Mouse (Mus musculus): ENCODE results near the gene Sfxn2.
"Not testable (repeated sequence)": the region's sequence is repeated elsewhere in the genome, so short reads cannot be mapped to it uniquely, and the experiment has no call there.

Sfxn2 gene

DNA sequence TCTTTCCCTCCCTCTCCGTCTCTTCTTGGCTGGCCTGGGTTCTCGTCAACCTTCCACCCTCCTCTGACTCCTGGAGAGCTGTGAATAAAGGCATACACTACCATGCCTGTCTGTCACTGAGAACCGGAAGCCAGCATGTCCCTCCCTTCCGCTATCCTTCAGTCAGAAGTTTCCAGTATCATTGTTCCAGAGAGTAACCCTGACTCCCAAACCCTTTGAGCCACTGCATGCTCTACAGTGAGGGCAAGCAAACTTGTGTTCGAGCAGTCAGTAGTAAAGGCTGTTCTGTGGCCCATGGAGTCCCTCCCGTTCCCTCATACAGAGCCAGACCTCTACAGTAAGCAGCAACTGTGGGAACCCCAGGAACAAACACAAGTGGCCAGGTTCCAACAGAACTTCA is 25.6 kb upstream of the Sfxn2 start:
- DNase-seq, result no peak

DNA sequence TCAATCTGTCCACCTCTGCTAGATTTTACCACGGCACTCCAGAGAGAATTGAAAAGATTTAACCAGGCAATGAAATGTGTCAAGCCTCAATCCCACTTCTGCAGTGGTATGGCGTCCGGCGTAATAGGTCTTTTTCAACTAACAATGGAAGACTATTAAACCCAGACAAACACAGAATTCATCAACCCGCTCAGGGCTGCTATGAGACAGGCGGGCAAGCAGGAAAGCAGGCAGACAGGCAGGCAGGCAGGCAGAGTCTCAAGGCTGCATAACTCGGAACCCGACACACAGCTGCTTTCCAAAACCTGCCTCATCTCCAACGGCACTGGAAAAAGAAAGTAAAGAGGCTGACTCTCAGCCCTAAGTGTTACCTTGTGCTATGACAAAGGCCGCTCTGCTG is 25.1 kb upstream of the Sfxn2 start:
- DNase-seq, result no peak

DNA sequence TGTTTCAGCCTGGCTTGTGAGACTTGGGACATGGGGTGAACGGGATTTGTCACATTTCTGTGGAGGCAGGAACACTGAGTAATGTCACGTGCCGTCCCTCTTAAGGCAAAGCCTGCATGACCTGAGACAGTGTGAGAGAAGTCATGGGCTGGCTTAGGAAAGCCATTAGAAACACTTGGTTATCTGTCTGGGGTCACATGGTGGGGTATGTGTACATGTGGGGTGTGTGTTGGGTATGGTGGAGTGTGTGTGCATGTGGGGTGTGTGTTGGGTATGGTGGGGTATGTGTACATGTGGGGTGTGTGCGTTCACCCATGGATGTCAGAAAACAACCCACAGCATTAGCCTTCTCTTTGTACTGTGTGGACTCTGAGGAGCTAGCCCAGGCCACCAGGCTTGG is 22.8 kb upstream of the Sfxn2 start:
- no peak for DNase-seq

DNA sequence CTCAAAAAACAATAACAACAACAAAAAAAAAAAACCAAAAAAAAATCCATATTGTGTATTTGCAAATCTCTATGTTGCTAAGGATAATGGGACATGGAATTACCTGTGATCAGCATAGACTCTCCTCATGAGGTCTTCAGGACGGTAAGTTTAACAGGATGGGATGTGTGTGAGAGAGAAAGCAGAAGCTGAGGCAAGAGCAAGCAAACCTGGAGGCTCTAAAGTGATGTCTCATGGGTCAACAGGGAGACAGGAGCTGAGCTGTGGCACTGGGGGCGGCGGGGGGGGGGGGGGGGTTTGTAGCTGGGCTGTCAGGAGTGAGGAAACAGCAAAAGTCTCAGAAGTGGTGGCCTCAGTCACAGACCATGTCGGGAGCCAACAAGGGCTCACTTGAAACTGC is 20.7 kb upstream of the Sfxn2 start:
- DNase-seq, result no peak

DNA sequence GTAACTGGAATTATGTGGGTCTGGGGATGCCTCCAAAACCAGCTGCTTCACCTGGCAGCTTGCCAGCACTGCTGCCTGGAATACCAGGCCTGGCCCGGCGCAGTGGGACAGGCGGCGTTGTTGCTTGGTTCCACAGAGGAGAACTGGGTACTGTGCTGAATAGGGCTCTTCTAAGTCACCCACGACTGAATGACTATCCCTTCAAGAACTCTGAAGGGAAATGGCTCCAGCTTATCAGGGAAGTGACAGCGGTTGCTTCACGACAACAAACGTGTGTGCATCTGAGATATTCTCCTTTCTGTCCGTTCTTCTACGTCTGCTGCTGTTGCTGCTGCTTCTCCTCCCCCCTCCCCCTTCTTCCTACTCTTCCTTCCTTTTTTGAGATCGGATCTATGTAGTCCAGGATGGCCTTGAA is 19.6 kb upstream of the Sfxn2 start:
- peak; percentile 50 for DNase-seq

DNA sequence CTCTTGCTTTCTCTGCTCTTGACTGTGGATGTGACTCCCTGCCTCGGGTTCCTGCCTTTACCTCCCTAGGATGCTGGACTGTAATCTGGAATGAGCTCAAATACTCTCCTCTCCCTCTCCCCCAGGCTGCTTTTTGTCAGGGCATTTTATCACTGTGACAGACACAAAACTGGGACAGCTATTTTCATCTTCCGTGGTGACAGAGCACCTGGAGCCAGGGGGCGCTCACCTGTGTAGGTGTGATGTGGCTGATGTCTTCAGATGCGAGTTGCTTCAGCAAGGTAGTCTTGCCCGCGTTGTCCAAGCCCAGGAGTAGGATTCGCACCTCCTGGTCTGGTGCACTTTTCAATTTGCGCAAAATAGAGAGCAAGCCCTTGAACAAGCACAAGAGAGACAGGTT is 15.2 kb upstream of the Sfxn2 start:
- DNase-seq, result no peak

DNA sequence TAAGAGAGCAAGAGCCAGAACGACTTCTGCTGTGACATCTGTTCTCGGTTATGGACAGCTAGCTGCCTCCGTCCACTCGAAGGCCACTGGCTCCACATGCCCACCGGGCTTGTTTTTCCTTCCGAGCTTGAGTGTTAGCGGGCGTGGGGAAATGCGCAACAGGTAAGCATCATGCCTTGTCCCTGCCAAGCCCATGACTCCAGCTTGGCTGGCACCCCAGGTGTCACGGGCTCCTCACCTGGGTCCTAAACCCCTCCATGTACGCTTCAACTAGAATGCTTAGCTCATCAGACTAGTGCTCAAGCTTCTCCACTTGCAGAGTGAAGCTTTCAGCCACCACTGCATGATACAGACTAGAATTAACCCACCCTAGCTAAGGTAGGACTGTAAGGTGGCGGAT is 14.5 kb upstream of the Sfxn2 start:
- peak; percentile 70 for DNase-seq

DNA sequence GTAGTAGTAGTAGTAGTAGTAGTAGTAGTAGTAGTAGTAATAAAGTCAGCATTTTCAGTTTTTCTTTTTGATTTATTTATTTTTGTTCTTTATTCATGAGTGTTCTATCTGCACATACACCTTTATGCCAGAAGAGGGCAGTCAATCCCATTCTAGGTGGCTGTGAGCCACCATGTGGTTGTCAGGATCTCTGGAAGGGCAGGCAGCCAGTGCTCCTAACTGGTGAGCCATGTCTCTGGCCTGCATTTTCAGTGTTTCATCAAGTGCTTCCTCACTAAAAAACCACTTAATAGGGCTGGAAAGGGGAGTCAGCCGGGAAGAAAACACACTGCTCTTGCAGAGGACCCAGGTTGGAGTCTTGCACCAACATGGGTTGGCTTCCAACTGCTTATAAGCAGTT is 11.0 kb upstream of the Sfxn2 start:
- DNase-seq, result peak; percentile 86

DNA sequence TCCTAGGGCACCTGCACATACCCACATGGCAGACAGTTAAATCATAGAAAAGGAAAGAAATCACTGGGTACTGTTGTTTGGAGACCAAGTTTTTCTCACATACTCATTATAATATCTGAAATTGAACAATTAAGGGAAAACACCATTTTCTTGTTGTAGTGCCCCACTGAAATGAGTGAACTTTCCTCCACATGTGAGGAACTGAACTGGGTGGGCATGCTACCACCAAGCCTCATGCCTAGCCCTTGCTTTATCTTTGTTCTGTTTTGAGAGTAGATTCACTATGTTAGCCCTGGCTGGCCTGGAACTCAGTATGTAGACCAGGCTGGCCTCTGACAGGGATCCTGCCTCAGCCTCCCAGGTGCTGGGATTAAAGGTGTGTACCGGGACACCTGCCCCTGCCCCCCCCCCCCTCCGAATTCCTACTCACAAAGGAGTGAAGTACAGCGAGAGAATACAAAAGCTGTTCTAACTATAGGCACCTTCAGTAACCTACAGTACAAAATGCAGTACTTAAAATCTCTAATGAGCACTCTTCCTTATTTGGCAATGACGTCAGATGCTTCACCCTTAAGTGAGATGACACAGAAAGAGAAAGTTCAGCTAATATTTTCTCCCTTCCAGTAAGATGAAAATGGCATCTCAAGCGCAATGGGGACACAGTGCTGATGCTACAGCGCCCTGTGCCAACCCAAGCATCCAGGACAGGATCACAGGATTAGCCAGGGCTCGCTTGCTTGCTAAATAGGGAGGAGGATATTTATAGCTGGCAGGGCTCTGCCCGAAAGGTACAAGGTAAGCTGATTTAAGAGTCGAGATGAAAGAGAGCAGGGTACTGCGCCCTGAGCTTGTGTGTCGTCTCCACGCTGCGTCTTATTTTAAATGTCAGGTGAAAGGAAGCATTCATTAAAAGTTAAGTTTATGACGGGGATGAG is 10.3 kb upstream of the Sfxn2 start:
- DNase-seq, result no peak

DNA sequence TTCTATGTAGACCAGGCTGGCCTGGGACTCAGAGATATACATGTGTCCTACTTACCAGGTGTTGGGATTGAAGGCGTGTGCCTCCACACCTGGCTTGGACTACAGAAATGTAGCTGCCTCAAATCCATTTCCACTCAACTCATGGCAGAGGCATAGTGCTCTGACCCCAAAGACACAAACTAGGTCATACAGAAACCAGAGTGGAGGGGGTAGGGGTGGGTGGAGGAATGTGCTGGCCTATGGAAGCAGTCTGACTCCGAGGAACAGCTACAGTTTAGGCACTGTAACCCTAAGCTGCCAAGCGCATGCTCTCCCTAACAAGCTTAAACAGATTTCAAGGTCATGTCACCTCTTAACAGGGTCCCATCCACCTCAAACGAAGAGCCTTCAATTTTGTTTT is 9.6 kb upstream of the Sfxn2 start:
- no peak for DNase-seq

DNA sequence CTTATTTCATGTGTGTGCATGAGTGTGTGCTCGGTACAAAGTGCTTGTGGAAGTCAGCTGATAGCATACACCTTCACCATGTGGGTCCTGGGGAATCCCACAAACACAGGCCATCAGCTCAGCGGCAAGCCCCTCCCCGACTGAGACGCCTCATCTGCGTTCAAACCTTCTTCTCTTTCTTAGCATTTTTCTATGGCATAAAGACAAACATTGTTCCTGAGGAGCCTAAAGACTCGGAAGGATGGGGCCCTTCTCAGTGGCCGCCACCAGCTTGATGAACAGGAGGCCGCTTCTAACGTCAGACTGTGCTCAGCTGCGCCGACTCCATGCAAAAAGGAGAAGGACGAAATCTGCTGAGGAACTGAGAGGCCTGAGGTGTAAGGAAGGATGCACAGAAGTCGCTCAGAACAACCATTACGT is 9.1 kb upstream of the Sfxn2 start:
- no peak for DNase-seq

DNA sequence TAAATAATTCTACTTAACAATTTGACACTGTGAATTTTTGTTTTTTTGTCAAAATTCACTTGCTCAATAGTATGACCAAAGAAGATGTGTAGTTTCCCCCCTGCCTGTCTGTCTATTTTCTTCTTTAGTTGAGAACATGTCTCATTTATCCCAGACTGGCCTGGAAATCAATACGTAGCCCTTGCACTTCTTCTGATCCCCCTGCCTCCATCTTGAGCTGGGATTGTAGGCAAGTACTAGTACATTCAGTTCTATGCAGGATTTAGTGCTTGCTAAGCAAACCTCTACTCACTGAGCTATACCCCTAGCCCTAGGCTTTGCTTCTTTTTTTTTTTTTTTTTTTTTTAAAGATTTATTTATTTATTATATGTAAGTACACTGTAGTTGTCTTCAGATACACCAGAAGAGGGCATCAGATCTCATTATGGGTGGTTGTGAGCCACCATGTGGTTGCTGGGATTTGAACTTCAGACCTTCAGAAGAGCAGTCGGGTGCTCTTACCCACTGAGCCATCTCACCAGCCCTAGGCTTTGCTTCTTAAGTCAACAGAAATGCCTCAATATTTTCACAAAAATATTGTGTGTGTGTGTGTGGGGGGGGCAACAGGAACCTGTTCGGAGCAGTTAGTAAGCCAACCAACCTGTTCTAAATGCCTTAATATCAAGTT is 1.8 kb upstream of the Sfxn2 start:
- not testable (repeated sequence) for DNase-seq

DNA sequence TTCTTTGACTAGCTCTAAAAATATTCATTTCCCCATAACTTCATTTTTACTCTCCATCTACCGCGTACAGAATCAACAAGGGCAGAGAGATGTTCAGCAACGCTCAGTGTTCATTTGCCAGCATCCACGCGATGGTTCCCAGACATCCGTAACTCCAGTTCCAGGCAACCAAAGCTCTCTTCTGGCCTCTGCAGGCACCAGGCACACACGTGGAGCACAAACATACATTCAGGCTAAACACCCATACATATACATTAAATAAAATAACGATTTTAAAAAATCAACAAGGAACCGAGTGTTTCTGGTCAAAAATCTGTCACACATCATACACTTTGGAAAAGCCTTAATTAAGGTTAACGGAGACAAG is 1.3 kb upstream of the Sfxn2 start:
- DNase-seq, result no peak

DNA sequence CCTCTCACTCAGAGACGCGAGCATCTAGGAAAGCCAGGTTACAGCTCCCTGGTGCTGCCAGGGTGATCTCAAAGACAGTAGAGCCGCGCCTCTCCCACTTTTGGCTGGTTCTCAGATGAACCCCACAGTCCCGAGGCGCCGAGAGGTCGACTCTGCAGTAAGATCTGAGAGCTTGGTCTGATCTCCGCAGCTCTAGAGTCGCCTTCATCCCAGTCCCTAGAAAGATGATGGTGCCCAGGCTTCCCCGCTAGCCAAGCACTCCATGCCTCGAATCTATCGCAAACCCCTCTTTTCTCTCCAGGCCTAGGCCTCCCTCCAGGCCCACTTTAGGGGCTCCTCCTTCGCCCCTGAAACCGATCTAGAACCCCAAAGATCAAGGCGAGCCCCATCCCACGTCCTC is 617 bp upstream of the Sfxn2 start:
- DNase-seq, result peak; percentile 21

DNA sequence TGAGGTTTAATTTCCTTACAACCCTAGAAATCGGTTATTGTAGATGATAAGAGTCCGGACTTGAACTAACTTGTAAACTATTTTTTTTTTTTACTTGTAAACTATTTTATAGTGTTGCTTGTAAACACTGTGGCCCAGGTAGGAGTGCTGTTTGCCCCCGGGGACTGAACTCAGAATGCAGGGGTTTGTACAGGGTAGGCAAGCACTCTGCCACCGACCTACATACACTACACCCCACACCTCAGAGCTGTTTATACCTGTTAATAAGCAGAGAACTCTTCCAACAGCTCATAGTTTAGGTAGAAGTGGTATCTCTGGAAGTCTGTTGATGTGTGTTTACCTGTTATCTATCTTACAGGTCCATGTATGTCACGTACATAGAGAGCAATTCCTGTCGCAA is 825 bp downstream of the Sfxn2 start:
- no peak for DNase-seq

DNA sequence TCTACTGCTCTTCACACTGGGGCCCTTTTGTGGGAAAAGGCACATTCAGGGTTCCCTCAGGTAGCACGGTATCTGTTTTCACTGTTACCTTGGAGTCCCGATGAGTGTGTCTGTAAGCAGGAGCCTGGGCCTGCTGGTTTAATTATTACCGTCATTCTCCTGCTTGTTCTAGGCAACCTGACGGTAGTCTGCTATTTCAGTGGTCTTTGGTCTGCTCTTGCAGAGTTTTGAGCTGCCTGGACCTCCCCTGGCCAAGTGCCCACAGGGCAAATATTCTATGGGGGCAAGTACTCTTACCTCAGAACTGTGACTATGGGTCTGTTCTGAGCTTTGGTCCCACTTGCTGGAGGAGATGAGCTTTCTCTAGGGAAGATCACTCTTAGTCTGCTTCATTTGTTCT is 2.0 kb downstream of the Sfxn2 start:
- DNase-seq, result no peak

DNA sequence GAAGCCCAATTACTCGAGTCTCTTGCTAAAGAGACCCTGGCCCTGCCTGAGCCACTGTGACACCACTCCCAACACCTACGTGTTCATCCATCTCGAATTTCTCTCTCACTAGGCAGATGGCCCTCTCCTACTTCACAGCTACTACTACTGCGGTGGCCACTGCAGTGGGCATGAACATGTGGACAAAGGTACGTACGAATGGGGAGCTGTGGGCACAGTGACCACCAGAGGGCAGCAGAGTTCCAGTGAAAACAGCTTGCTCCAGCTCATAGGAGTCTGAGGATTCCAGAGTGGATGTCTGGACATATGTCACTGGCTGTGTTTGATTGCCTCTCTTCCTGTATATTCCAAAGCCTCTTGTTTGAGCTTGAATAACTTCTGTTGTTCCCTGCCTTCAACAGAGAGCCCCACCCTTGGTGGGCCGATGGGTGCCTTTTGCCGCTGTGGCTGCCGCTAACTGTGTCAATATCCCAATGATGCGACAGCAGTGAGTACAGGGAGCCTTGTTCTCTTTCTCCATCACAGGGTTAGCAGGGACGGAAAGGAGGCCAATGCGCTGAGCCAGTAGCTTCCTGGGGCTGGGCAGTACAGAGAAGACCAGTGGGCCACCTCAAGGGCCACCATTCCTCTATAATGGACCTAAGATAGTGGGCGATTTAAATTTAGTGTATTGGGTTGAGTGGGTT is 14.8 kb downstream of the Sfxn2 start:
- DNase-seq, result peak; percentile 92

DNA sequence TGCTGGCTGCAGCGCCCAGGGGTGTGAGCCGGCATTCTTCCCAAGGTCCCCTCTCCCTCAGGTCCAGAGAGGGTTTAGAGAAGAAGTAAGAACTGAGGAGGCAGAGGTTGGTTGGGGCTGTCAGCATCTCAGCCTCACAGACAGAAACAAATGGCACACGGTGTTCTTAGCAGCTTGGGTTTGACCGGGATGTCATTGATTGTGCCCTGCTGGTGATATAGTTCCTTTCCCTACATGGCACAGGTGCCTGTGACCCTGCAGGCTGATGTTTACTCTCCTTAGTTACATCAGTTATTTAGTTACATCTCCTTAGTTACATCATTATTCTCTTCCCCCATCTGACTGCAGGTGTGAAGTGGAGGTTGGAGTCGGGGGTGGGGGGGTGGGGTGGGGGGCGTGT is 18.4 kb downstream of the Sfxn2 start:
- DNase-seq, result no peak

DNA sequence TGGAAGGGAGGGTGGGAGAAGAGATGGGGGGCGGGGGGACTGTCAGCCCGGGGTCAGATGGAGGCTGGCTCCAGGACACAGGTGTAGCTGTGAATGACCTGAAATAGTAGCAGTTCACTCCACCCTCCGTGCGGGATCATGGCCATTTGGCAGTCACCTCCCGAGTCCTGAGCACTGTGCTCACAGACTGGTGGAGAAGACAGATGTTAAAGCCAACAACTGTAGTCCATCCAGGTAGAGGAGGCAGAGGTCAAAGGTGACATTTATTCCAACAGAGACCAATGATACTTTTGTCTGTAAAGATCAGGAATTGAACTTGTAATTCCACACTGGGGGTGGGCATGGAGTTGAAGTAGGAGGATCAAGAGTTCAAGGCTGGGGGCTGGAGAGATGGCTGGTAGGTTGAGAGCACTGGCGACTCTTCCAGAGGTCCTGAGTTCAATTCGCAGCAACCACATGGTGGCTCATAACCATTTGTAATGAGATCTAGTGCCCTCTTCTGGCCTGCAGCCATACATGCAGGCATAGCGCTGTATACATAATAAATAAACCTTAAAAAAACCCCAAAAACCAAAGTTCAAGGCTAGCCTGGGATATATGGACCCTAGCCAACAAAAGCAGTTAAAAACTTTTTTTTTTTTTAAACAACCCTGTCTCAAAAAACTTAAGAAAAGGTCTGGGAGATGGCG is 19.7 kb downstream of the Sfxn2 start:
- no peak for DNase-seq

DNA sequence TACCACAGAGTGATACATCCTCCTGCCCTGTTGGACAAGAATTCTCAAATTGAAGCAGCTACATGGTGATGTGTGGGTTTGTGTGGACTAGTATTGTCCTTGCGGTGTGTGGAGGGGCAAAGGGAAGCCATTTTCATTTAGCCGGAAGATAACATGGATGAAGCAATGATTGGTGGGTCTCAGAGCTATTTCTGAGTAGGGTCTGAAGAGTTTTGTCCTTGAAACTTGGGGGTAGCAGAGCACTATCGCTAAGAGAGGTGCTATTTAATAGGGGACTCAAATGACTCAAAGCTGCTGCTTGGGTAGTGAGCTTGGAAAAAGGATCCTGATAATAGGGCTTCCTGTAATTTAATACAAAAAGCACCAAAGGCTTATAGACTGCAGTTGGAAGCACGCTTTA is 25.0 kb downstream of the Sfxn2 start:
- no peak for DNase-seq

DNA sequence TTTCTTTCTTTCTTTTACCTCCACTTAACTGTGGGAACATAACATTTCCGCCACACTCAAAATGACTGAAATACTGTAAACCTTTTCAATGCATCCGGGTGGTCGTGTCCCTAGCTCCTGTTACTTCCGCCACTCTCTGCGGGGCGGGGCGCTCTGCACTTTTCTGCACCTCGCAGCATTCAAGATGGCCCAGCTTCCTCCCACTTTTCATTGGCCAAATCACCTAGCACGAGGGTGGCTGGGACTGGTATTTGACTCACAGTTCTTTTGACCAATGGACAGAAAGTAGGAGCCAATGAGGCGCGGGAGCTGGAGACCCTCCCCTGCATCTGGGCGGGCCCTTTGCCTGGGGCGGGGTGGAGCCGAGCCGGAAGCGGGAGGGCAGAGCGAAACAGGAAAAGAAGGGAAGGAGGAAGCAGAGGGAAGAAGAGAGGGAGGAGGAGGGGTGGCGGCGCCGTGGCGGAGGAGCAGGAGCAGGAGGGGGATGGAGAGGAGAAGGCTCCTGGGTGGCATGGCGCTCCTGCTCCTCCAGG is 25.6 kb downstream of the Sfxn2 start, which contains the start of gene Wbp1l:
Wbp1l (plus strand) TSS at position 365 of the 533 bp plus-strand sequence.
- DNase-seq, result peak; percentile 99

DNA sequence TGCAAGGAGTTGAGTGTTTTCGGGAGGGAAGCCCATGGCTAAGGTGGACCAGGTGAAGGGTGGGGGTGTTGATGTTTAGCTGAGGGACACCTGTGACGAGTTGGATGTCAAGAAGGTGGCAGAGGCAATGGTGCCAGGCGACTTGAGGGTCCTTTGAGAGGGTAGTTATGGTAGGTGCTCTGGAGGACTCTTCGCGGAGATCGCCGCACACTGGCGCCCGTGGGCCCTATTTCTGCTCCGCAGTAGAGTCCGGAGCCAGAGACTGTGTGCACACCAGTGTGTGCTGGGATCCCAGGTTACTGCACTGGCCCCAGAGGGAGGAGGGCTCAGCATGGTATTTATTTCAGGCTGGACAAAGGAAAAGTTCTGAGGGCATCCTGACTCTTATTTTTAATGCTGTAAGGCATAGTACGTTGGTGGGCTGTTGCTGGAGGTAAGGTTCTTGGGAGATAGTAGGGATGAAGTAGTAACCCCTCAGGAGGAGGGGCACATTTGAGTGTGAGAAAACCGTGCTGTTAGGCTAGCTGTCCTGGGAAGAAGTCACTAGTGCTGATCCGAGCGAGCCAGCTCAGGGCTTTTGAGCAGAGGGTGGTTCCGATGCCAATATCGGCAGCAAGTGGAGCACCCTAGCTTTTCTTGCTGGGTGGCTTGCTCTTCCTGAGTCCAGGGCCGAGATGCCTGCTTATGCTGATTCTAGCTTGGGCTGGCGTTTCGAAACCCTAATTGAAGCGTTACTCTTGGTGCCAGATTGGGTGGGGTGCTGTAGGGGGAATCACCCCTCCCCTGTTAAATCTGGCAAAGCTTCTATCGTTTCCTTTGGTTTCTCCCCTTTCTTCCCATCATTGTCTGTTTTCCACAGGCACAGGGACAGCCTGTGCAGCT is 26.5 kb downstream of the Sfxn2 start:
- DNase-seq, result peak; percentile 37
